Mouse (Mus musculus) thymus, adult 2 months (tissue): Measurements from ENCODE around the gene Filip1.

Experiments used
- CTCF ChIP-seq: fragments of 200-500 bp; IDR thresholded peaks from 2 replicates; pipeline ENCODE4 v1.5.1; 2012; ENCODE audit warnings: mild to moderate bottlenecking, control low read depth, low read length, moderate library complexity, borderline replicate concordance; ENCODE audit not compliant: control insufficient read depth, poor library complexity, insufficient read depth; ENCODE audit errors: extremely low read depth
- POLR2A ChIP-seq: fragments of 200-500 bp; IDR thresholded peaks from 2 replicates; pipeline ENCODE4 v1.6.1; 2012; ENCODE audit warnings: mild to moderate bottlenecking, low read length, control low read depth, moderate library complexity; ENCODE audit not compliant: control insufficient read depth, poor library complexity, insufficient read depth; ENCODE audit errors: extremely low read depth

DNA sequence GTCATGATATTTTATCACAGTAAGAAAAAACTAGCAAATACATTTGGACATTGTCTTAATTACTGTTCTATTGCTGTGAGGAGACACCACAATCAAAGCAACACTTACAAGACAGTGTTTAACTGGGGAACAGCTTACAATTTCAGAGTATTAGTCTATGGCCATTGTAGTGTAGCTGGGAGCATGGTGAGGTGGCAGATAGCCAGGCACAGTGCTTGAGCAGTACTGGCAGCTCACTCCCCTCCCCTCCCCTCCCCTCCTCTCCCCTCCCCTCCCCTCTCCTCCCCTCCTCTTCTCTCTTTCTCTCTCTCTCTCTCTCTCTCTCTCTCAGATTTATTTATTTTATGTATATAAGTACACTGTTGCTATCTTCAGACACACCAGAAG lies 25.3 kb upstream of the Filip1 start:
- TF ChIP-seq CTCF (no peak), POLR2A (no peak)
